Mouse (Mus musculus): ENCODE data around the gene Gipr. TPM values are rescaled to one million over a fixed set of nuclear protein-coding genes. Genes with fewer than 3 reads are reported as not detected.

Gipr gene
- polyA plus RNA-seq, 1 experiment from 2014 or later, result 0.26 TPM

- no peaks in the 10 kb centered on the region for H3K27me3 ChIP-seq (ENCODE audit: insufficient read depth, low read length)
- WGBS, result 89% methylated on average over 6 of the region's 6 CpGs
- H3K9ac ChIP-seq, result no peak overlapping the region
- no peak overlapping the region for H3K4me2 ChIP-seq
- H3K4me3 ChIP-seq (ENCODE audit: low read depth, low read length), result no peak overlapping the region
- H3K36me3 ChIP-seq (ENCODE audit: insufficient read depth), result peaks cover 12% of the 10 kb centered on the region; the same call in 1 of the 2 replicates
- DNase-seq, result no peak
- H3K9me3 ChIP-seq (ENCODE audit: low read depth, low read length), result no peaks in the 10 kb centered on the region; the same call in 1 of the 2 replicates
- no peak for TF ChIP-seq CTCF (IDR thresholded peaks at IDR 0.05; ENCODE audit: low read depth)
- H3K27ac ChIP-seq (ENCODE audit: low read depth), result no peak overlapping the region
- ATAC-seq (ENCODE audit: insufficient read depth), result no peak
- peaks cover 7% of the 10 kb centered on the region; the same call in 1 of the 2 replicates for H3K4me1 ChIP-seq (ENCODE audit: insufficient read depth)
Observed at GRCm38 (mm10) chr7:19124713-19125112, 41.2 kb downstream of the Gipr start.

- Histone ChIP-seq H3K9ac (no peak overlapping the region), H3K4me2 (no peak overlapping the region), H3K4me1 (ENCODE audit: insufficient read depth) (peaks cover 12% of the 10 kb centered on the region; the same call in 1 of the 2 replicates), H3K36me3 (ENCODE audit: insufficient read depth) (peaks cover 4% of the 10 kb centered on the region; the same call in 1 of the 2 replicates), H3K4me3 (ENCODE audit: low read depth, low read length) (no peak overlapping the region), H3K9me3 (ENCODE audit: low read depth, low read length) (peaks cover 8% of the 10 kb centered on the region), H3K27ac (ENCODE audit: low read depth) (no peak overlapping the region), H3K27me3 (ENCODE audit: insufficient read depth, low read length) (no peaks in the 10 kb centered on the region)
- ATAC-seq (ENCODE audit: insufficient read depth) (no peak), DNase-seq (no peak)
- no peak for TF ChIP-seq CTCF (IDR thresholded peaks at IDR 0.05; ENCODE audit: low read depth)
- WGBS, result 86% methylated on average over 4 of the region's 4 CpGs
Observed at GRCm38 (mm10) chr7:19121686-19122085, 44.2 kb downstream of the Gipr start.

GRCm38 (mm10) chr7:19119631-19120429 is 46.1 kb downstream of the Gipr start, which contains the start of gene Fbxo46:
TSS of gene Fbxo46 (plus strand) at chr7:19119859.
- Histone ChIP-seq H3K9me3 (ENCODE audit: low read depth, low read length) (peaks cover 8% of the 10 kb centered on the region), H3K4me2 (peak within 1 kb of the TSS; percentile 91), H3K27ac (ENCODE audit: low read depth) (no peak within 1 kb of the TSS), H3K4me3 (ENCODE audit: low read depth, low read length) (peak within 1 kb of the TSS; percentile 67), H3K36me3 (ENCODE audit: insufficient read depth) (no peaks in the 10 kb centered on the region), H3K4me1 (ENCODE audit: insufficient read depth) (peaks cover 12% of the 10 kb centered on the region; the same call in 1 of the 2 replicates), H3K27me3 (ENCODE audit: insufficient read depth, low read length) (no peaks in the 10 kb centered on the region), H3K9ac (peak within 1 kb of the TSS; percentile 63)
- TF ChIP-seq CTCF (IDR thresholded peaks at IDR 0.05; ENCODE audit: low read depth), result no peak
- peak; percentile 99 for DNase-seq
- ATAC-seq (ENCODE audit: insufficient read depth), result peak; percentile 97
- WGBS, result 2% methylated on average over 34 of the region's 34 CpGs

GRCm38 (mm10) chr7:19119083-19119482 is 46.8 kb downstream of the Gipr start:
- no peak for TF ChIP-seq CTCF (IDR thresholded peaks at IDR 0.05; ENCODE audit: low read depth)
- H3K4me3 ChIP-seq (ENCODE audit: low read depth, low read length), result peak overlapping the region; percentile 67; the same call in 1 of the 2 replicates
- DNase-seq (no peak), ATAC-seq (ENCODE audit: insufficient read depth) (peak; percentile 13; the same call in 1 of the 2 replicates)
- peaks cover 12% of the 10 kb centered on the region; the same call in 1 of the 2 replicates for H3K4me1 ChIP-seq (ENCODE audit: insufficient read depth)
- H3K4me2 ChIP-seq, result peak overlapping the region; percentile 91; the same call in 1 of the 2 replicates
- H3K9me3 ChIP-seq (ENCODE audit: low read depth, low read length), result peaks cover 8% of the 10 kb centered on the region
- H3K27me3 ChIP-seq (ENCODE audit: insufficient read depth, low read length), result no peaks in the 10 kb centered on the region
- WGBS, result 91% methylated on average over 8 of the region's 8 CpGs
- no peaks in the 10 kb centered on the region for H3K36me3 ChIP-seq (ENCODE audit: insufficient read depth)
- no peak overlapping the region for H3K9ac ChIP-seq
- H3K27ac ChIP-seq (ENCODE audit: low read depth), result no peak overlapping the region

- Histone ChIP-seq H3K4me3 (ENCODE audit: low read depth, low read length) (peak within 1 kb of the TSS; percentile 67), H3K9ac (no peak within 1 kb of the TSS), H3K4me2 (peak within 1 kb of the TSS; percentile 55), H3K4me1 (ENCODE audit: insufficient read depth) (peaks cover 12% of the 10 kb centered on the region; the same call in 1 of the 2 replicates), H3K36me3 (ENCODE audit: insufficient read depth) (no peaks in the 10 kb centered on the region), H3K27me3 (ENCODE audit: insufficient read depth, low read length) (no peaks in the 10 kb centered on the region), H3K9me3 (ENCODE audit: low read depth, low read length) (peaks cover 8% of the 10 kb centered on the region), H3K27ac (ENCODE audit: low read depth) (no peak within 1 kb of the TSS)
- ATAC-seq (ENCODE audit: insufficient read depth), result 0 out of 2 replicates have a peak, but pooled peaks have one; percentile 2
- WGBS, result 22% methylated on average over 64 of the region's 64 CpGs
- DNase-seq, result peak; percentile 76
- peak; percentile 59 for TF ChIP-seq CTCF (IDR thresholded peaks at IDR 0.05; ENCODE audit: low read depth)
Observed at GRCm38 (mm10) chr7:19118028-19118771, 47.7 kb downstream of the Gipr start, which contains the start of gene Gm4969. TSS of gene Gm4969 (minus strand) at chr7:19118368.

- Histone ChIP-seq H3K9ac (no peak overlapping the region), H3K36me3 (ENCODE audit: insufficient read depth) (no peaks in the 10 kb centered on the region), H3K9me3 (ENCODE audit: low read depth, low read length) (no peaks in the 10 kb centered on the region), H3K27ac (ENCODE audit: low read depth) (no peak overlapping the region), H3K4me1 (ENCODE audit: insufficient read depth) (no peaks in the 10 kb centered on the region), H3K4me3 (ENCODE audit: low read depth, low read length) (no peak overlapping the region), H3K4me2 (no peak overlapping the region), H3K27me3 (ENCODE audit: insufficient read depth, low read length) (no peaks in the 10 kb centered on the region)
- no peak for TF ChIP-seq CTCF (IDR thresholded peaks at IDR 0.05; ENCODE audit: low read depth)
- DNase-seq (no peak), ATAC-seq (ENCODE audit: insufficient read depth) (no peak)
- 79% methylated on average over 1 of the region's 1 CpGs for WGBS
Observed at GRCm38 (mm10) chr7:19109565-19109964, 56.4 kb downstream of the Gipr start.
